In the genomic region with DNA sequence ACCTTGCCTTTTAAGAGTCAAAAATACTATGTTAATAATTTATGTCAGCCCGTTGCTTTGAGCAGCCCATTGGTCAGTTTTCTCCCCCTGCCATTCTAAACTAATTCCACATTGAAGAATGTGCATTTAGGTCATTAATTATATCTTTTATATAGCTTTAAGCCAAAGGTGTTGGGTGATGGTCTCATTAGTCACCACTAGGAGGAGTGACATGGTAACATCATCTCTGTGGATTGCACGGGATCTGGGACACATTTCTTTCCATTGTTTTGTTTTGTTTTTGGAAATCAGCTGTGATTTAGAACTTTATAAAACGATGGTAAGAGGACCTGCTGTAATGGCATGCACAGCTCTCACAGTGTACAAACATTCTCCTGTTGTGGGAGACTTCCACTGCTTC, we compare ENCODE assay signal across 18 mouse cellular contexts.
DNase-seq lines count a peak whose midpoint lies in the region; ATAC-seq and TF ChIP-seq lines count a peak whose summit lies in the region.
"Had no signal": no experiment of that assay in that cellular context is flagged by ENCODE, and none has a peak within 500 bp of the region (broad histone marks: within the 10 kb centered on the region; RNA-seq: fewer than 3 reads in every experiment).

No protein-coding gene starts in this region.

- no peak overlapping the region for H3K27ac ChIP-seq in forebrain, postnatal 0 days (ENCODE audit: low read depth, low read length)
- no peak overlapping the region for H3K27ac ChIP-seq in forebrain, embryonic 16.5 days (ENCODE audit: low read length)
- no peak overlapping the region for H3K27ac ChIP-seq in liver, embryonic 14.5 days
- H3K27ac ChIP-seq in liver, embryonic 11.5 days (ENCODE audit: low read depth, low read length), result no peak overlapping the region
- no peak overlapping the region for H3K27ac ChIP-seq in forebrain, embryonic 12.5 days
- H3K27ac ChIP-seq: embryonic facial prominence, embryonic 13.5 days; forebrain, embryonic 10.5 days; hindbrain, embryonic 14.5 days; limb, embryonic 15.5 days; neural tube, embryonic 13.5 days had no signal

- no peaks in the 10 kb centered on the region for H3K27me3 ChIP-seq in forebrain, postnatal 0 days (ENCODE audit: insufficient read depth, low read length)
- H3K27me3 ChIP-seq in forebrain, embryonic 16.5 days (replicated peaks; ENCODE audit: control insufficient read depth, insufficient read depth, low read length), result no peaks in the 10 kb centered on the region
- no peaks in the 10 kb centered on the region for H3K27me3 ChIP-seq in liver, embryonic 14.5 days (ENCODE audit: control insufficient read depth, insufficient read depth, low read length)
- H3K27me3 ChIP-seq in liver, embryonic 11.5 days (replicated peaks; ENCODE audit: control insufficient read depth, insufficient read depth, low read length), result no peaks in the 10 kb centered on the region
- no peaks in the 10 kb centered on the region for H3K27me3 ChIP-seq in E14TG2a.4 (ENCODE audit: insufficient read depth, low read length)
- no peaks in the 10 kb centered on the region for H3K27me3 ChIP-seq in forebrain, embryonic 12.5 days
- H3K27me3 ChIP-seq: embryonic facial prominence, embryonic 13.5 days; limb, embryonic 15.5 days; neural tube, embryonic 13.5 days had no signal

- no peaks in the 10 kb centered on the region for H3K4me1 ChIP-seq in forebrain, postnatal 0 days (ENCODE audit: insufficient read depth)
- H3K4me1 ChIP-seq in forebrain, embryonic 16.5 days (replicated peaks; ENCODE audit: control insufficient read depth, insufficient read depth, low read length), result no peaks in the 10 kb centered on the region
- H3K4me1 ChIP-seq in liver, embryonic 14.5 days (replicated peaks; ENCODE audit: control insufficient read depth in 2 of 2, insufficient read depth in 2 of 2, low read length in 1 of 2), result no peaks in the 10 kb centered on the region
- H3K4me1 ChIP-seq in liver, embryonic 11.5 days (replicated peaks; ENCODE audit: control insufficient read depth, insufficient read depth, low read length), result no peaks in the 10 kb centered on the region
- H3K4me1 ChIP-seq in E14TG2a.4 (replicated peaks; ENCODE audit: low read depth, low read length), result no peaks in the 10 kb centered on the region
- no peaks in the 10 kb centered on the region for H3K4me1 ChIP-seq in forebrain, embryonic 12.5 days
- H3K4me1 ChIP-seq: embryonic facial prominence, embryonic 13.5 days; forebrain, embryonic 10.5 days; limb, embryonic 15.5 days; neural tube, embryonic 13.5 days had no signal

- TF ChIP-seq CTCF in forebrain, postnatal 0 days (IDR thresholded peaks at IDR 0.05; ENCODE audit: low read depth), result peak; percentile 43
- TF ChIP-seq CTCF in liver, embryonic 14.5 days (IDR thresholded peaks at IDR 0.05; ENCODE audit: low read depth), result peak; percentile 45; the same call in 1 of the 2 replicates
- peak; percentile 44 for TF ChIP-seq CTCF in E14TG2a.4 (conservative IDR thresholded peaks at IDR 0.05; ENCODE audit: low read length)
- TF ChIP-seq CTCF in brain, embryonic 14.5 days (IDR thresholded peaks at IDR 0.05; ENCODE audit: borderline replicate concordance, extremely low read depth, insufficient read depth, insufficient read length), result peak; percentile 14; the same call in 1 of the 2 replicates

- TF ChIP-seq EP300 in liver, embryonic 14.5 days (IDR thresholded peaks at IDR 0.05; ENCODE audit: low read depth), result no peak

- TF ChIP-seq POLR2A in brain, embryonic 14.5 days (IDR thresholded peaks at IDR 0.05; ENCODE audit: borderline replicate concordance, extremely low read depth, insufficient read depth, insufficient read length, poor library complexity, severe bottlenecking), result no peak

- H3K9me3 ChIP-seq in forebrain, postnatal 0 days (ENCODE audit: low read length), result no peaks in the 10 kb centered on the region
- no peaks in the 10 kb centered on the region for H3K9me3 ChIP-seq in forebrain, embryonic 16.5 days (ENCODE audit: control insufficient read depth, low read length)
- H3K9me3 ChIP-seq in liver, embryonic 14.5 days (ENCODE audit: control insufficient read depth, low read length), result no peaks in the 10 kb centered on the region
- no peaks in the 10 kb centered on the region for H3K9me3 ChIP-seq in liver, embryonic 11.5 days (ENCODE audit: control insufficient read depth, low read length)
- H3K9me3 ChIP-seq in E14TG2a.4 (ENCODE audit: low read length), result no peaks in the 10 kb centered on the region
- no peaks in the 10 kb centered on the region for H3K9me3 ChIP-seq in forebrain, embryonic 12.5 days
- H3K9me3 ChIP-seq: embryonic facial prominence, embryonic 13.5 days; forebrain, embryonic 10.5 days; limb, embryonic 15.5 days; neural tube, embryonic 13.5 days had no signal

- H3K36me3 ChIP-seq in forebrain, postnatal 0 days (ENCODE audit: insufficient read depth), result peaks cover 6% of the 10 kb centered on the region
- no peaks in the 10 kb centered on the region; the same call in 1 of the 2 replicates for H3K36me3 ChIP-seq in forebrain, embryonic 16.5 days (ENCODE audit: control insufficient read depth, insufficient read depth)
- no peaks in the 10 kb centered on the region for H3K36me3 ChIP-seq in liver, embryonic 14.5 days (replicated peaks; ENCODE audit: control insufficient read depth, insufficient read depth, low read depth)
- no peaks in the 10 kb centered on the region; the same call in 1 of the 2 replicates for H3K36me3 ChIP-seq in liver, embryonic 11.5 days (ENCODE audit: control insufficient read depth, insufficient read depth, low read length)
- H3K36me3 ChIP-seq in E14TG2a.4 (ENCODE audit: insufficient read depth, low read length), result no peaks in the 10 kb centered on the region
- H3K36me3 ChIP-seq in forebrain, embryonic 12.5 days (replicated peaks), result peaks cover 5% of the 10 kb centered on the region; the same call in 1 of the 2 replicates

- no peak overlapping the region for H3K9ac ChIP-seq in forebrain, postnatal 0 days
- H3K9ac ChIP-seq in forebrain, embryonic 16.5 days (replicated peaks; ENCODE audit: low read depth, low read length), result no peak overlapping the region
- no peak overlapping the region for H3K9ac ChIP-seq in liver, embryonic 14.5 days (replicated peaks)
- no peak overlapping the region for H3K9ac ChIP-seq in liver, embryonic 11.5 days (ENCODE audit: low read depth, low read length)
- no peak overlapping the region for H3K9ac ChIP-seq in forebrain, embryonic 12.5 days
- H3K9ac ChIP-seq: embryonic facial prominence, embryonic 13.5 days; hindbrain, embryonic 14.5 days; limb, embryonic 15.5 days; neural tube, embryonic 13.5 days had no signal

- H3K4me3 ChIP-seq in forebrain, postnatal 0 days (ENCODE audit: low read depth, low read length), result no peak overlapping the region
- H3K4me3 ChIP-seq in forebrain, embryonic 16.5 days (replicated peaks; ENCODE audit: low read length), result no peak overlapping the region
- no peak overlapping the region for H3K4me3 ChIP-seq in liver, embryonic 14.5 days (ENCODE audit: insufficient read depth in 1 of 2, low read depth in 2 of 2, low read length in 2 of 2)
- H3K4me3 ChIP-seq in liver, embryonic 11.5 days (ENCODE audit: low read depth, low read length), result no peak overlapping the region
- no peak overlapping the region for H3K4me3 ChIP-seq in E14TG2a.4 (replicated peaks; ENCODE audit: low read length)
- H3K4me3 ChIP-seq in forebrain, embryonic 12.5 days (replicated peaks), result no peak overlapping the region
- H3K4me3 ChIP-seq: embryonic facial prominence, embryonic 13.5 days; forebrain, embryonic 10.5 days; limb, embryonic 15.5 days; neural tube, embryonic 13.5 days had no signal

- WGBS in forebrain, postnatal 0 days, result 64% methylated on average over 3 of the region's 3 CpGs
- 59% methylated on average over 3 of the region's 3 CpGs for WGBS in forebrain, embryonic 16.5 days
- 52% methylated on average over 3 of the region's 3 CpGs for WGBS in liver, embryonic 14.5 days (ENCODE audit: insufficient replicate concordance)
- 59% methylated on average over 3 of the region's 3 CpGs for WGBS in liver, embryonic 11.5 days
- WGBS in forebrain, embryonic 12.5 days, result 66% methylated on average over 3 of the region's 3 CpGs

- DNase-seq in forebrain, postnatal 0 days, result no peak
- no peak for DNase-seq in liver, embryonic 14.5 days (ENCODE audit: low read depth in 3 of 3, low spot score in 3 of 3)
- DNase-seq in liver, embryonic 11.5 days (ENCODE audit: low spot score), result no peak
- no peak for DNase-seq in brain, embryonic 14.5 days (ENCODE audit: low read depth)
- DNase-seq in kidney, adult 9 months, result no peak
- DNase-seq: cerebellum, adult 11 months; heart, adult 18-20 months; kidney, adult 2 months; lung, postnatal 36 days; right cerebral cortex, postnatal 25 days had no signal

- no peak overlapping the region for H3K4me2 ChIP-seq in forebrain, postnatal 0 days (ENCODE audit: low read depth)
- no peak overlapping the region for H3K4me2 ChIP-seq in forebrain, embryonic 16.5 days (ENCODE audit: low read length)
- no peak overlapping the region for H3K4me2 ChIP-seq in liver, embryonic 14.5 days (ENCODE audit: low read depth)
- no peak overlapping the region for H3K4me2 ChIP-seq in liver, embryonic 11.5 days
- no peak overlapping the region for H3K4me2 ChIP-seq in forebrain, embryonic 12.5 days
- H3K4me2 ChIP-seq: embryonic facial prominence, embryonic 13.5 days; hindbrain, embryonic 14.5 days; limb, embryonic 15.5 days; neural tube, embryonic 13.5 days had no signal

- no peak for ATAC-seq in forebrain, postnatal 0 days
- ATAC-seq in forebrain, embryonic 16.5 days, result no peak
- no peak for ATAC-seq in liver, embryonic 14.5 days (ENCODE audit: insufficient read depth)
- ATAC-seq in liver, embryonic 11.5 days (replicated peaks; ENCODE audit: low FRiP score), result no peak
- no peak for ATAC-seq in forebrain, embryonic 12.5 days (ENCODE audit: low FRiP score)
